Mouse (Mus musculus) embryonic fibroblast, embryonic 13.5 days (primary cell): ENCODE data around the gene Cox8b.

Source experiments
- CTCF ChIP-seq: IDR thresholded peaks from 2 replicates; pipeline ENCODE4 v1.5.1; 2011; ENCODE audit warnings: mild to moderate bottlenecking, control low read depth, low read length, moderate library complexity, borderline replicate concordance; ENCODE audit not compliant: insufficient read depth
- POLR2A ChIP-seq: IDR thresholded peaks from 2 replicates; pipeline ENCODE4 v1.6.1; 2011; ENCODE audit warnings: low read depth, mild to moderate bottlenecking, control low read depth, low read length, moderate library complexity

DNA sequence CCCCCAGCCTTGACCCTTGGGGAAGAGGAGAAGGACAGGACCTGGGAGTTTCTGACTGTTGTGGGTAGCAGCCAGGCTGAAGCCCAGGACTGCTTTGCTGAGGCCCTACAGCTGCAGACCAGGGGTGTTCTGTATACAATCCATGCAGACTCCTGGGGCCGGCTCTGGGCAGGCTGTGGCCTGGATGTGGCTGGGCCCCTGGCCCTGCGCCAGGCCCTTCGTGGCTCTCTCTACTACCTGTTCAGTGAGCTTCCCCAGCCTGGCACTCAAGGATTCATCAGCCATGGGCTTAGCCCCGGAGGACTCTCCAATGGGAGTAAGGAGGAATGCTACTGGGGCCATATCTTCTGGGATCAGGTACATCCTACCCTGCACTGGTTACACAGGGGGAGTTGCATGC lies 43.1 kb upstream of the Cox8b start:
- TF ChIP-seq CTCF: no peak
- TF ChIP-seq POLR2A: no peak
